Mouse (Mus musculus) brain, embryonic 14.5 days (tissue): Measurements from ENCODE around the gene Mrto4. TPM values are rescaled to one million over a fixed set of nuclear protein-coding genes. Genes with fewer than 3 reads are reported as not detected.

ENCODE experiments used
- DNase-seq: peaks from one replicate; pipeline ENCODE4 v3.0.0-alpha.2; 2011; ENCODE audit warnings: low read depth
- CTCF ChIP-seq: fragments of 200-500 bp; IDR thresholded peaks from 2 replicates; pipeline ENCODE4 v1.5.1; 2012; ENCODE audit warnings: inconsistent platforms, mild to moderate bottlenecking, moderate library complexity, borderline replicate concordance; ENCODE audit not compliant: insufficient read depth, insufficient read length; ENCODE audit errors: extremely low read depth
- POLR2A ChIP-seq: fragments of 200-500 bp; IDR thresholded peaks from 2 replicates; pipeline ENCODE4 v1.6.1; 2012; ENCODE audit warnings: mild to moderate bottlenecking, inconsistent platforms, borderline replicate concordance; ENCODE audit not compliant: poor library complexity, insufficient read depth, insufficient read length, severe bottlenecking; ENCODE audit errors: extremely low read depth
- polyA plus RNA-seq: library from polyadenylated mRNA; depleted of rRNA; stranded (reverse); fragments of >200 nt; gene quantifications from 2 replicates; pipeline ENCODE4 v1.2.3, GENCODE M21; 2012

Gene Mrto4
- polyA plus RNA-seq, 1 experiment: 56.6 TPM

DNA sequence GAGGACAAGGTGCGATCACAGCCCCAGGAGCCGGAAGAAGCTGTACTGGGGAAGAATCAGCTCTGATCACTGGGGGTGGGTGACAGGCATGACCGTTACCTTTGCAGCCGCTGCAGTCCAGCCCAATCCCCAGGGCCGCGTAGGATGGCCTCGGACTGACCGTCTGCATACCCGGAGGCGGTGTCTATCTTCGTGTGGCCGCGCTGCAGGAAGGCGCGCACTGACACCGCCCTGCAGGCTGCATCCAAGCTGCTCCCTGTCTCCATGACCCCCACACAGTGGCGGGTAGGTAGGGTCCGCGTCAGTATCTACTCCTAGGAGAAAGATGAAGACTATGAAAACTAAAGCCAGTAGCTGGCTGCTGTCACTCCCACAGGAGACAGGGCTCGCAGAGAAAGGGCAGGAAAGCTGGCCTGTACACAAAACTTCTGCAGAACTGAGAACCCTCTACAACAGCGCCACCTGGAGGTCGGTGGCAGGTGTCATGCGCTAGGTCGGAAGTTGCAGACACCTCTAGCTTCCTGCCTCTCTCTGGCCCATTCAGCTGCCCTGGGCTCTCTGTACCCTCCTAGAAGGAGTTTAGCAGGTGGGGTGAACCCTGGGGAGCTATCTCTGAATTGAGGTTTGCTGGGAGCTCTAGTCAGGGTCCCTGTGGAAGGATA, 15.4 kb downstream of the Mrto4 start:
- DNase-seq: peak; percentile 70
- TF ChIP-seq CTCF: peak; percentile 75
- no peak for TF ChIP-seq POLR2A

DNA sequence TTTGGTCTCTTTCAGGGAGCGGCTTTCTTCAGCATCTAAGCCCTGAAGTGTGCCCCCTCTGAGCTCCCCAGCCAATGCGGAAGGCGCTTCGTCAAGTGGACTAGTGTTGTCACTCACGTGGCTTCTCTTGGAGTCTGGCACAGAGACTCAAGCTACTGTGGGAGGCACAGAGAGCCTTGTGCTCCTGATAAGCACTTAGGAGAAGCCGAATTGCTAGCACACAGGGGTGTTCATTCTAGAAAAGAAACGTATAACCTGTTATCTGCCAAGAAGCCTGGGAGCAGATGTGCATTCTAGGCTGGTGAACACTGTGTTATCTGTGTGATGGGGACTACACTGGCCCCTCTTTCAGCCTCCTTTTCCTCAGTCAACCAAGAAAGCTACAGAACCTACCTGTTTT, 16.9 kb downstream of the Mrto4 start:
- DNase-seq: no peak
- TF ChIP-seq CTCF: no peak

DNA sequence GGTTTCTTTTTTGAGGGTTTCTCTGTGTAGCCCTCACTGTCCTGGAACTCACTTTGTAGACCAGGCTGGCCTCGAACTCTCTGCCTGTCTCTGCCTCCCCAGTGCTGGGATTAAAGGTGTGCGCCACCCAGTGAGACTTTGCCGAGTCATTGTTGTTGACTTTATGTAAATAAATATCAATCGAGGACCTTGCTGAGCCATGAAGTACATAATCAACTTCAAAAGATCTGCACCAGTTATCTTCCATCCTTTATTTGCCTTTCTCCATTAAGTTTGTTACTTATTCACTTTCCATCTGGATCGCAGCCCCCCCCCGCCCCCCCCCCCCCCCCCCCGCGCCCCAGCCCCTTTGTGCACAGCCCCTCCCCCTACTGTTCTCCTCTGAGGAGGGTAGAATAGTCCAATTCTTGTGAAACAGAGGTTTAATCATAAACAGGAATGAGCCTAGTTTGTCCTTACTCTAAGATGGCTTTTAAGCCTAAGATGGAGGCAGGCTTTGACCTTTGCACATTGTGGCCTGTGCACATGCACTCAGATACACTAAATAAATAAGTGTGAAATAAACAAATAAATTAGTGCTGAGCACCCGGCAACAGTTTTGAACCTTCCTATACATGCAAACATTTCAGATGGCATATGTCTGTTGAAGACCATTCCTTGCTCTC, 17.6 kb downstream of the Mrto4 start:
- DNase-seq: no peak

DNA sequence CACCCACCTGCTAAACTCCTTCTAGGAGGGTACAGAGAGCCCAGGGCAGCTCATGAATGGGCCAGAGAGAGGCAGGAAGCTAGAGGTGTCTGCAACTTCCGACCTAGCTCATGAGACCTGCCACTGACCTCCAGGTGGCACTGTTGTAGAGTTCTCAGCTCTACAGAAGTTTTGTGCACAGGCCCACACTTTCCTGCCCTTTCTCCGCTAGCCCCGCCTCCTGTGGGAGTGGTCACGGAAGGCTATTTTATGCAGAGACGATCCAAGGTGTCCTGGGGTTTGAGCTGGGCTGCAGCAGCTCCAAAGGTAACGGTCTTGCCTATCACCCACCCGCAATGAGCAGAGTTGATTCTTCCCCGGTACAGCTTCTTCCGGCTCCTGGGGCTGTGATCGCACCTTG, 21.8 kb downstream of the Mrto4 start:
- peak; percentile 66 for DNase-seq
- no peak for TF ChIP-seq POLR2A
- TF ChIP-seq CTCF: peak; percentile 53; the same call in 1 of the 2 replicates

More for the DNA sequence above, 17.6 kb downstream of the Mrto4 start:
- TF ChIP-seq CTCF (no peak), POLR2A (no peak)

DNA sequence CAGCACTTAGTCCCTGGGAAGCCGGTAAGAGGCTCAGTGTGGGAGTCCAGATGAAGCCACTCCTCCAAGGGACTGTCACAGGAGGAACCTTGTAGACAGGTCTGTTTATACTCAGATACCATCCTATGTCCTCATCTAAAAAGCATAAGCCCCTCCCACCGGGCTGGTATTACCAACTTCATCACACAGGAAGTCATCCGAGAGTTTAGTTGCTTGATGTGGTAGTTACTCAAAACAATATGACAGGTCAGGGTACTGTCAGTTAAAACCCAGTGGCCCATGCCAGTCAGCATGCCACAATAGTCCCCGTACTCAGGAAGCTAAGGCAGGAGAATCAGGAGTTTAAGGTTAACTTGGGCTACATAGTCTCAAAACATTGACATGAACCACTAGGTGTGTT, 32.6 kb downstream of the Mrto4 start:
- TF ChIP-seq CTCF (no peak), POLR2A (no peak)

DNA sequence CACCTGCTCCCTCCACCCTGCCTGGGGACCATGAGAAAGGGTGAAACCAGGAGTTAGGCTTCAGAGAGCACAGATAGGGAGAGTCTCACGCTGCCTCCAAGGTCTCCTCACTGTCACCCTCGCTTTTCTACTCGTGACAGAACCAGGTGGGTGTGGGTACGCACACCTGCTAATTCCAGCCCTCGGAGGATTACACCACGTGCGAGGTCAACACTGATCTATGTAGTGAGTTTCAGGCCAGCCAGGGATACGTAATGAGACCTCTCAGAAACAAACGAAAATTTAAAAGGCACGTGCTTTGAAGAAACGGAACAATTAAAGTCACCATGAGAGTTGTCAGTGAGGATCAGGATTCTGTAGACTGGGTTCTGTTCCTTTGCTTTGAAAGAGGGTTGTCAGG, 33.9 kb downstream of the Mrto4 start:
- TF ChIP-seq POLR2A: no peak
- no peak for TF ChIP-seq CTCF
- DNase-seq: no peak

More for the DNA sequence above, 32.6 kb downstream of the Mrto4 start:
- no peak for DNase-seq

DNA sequence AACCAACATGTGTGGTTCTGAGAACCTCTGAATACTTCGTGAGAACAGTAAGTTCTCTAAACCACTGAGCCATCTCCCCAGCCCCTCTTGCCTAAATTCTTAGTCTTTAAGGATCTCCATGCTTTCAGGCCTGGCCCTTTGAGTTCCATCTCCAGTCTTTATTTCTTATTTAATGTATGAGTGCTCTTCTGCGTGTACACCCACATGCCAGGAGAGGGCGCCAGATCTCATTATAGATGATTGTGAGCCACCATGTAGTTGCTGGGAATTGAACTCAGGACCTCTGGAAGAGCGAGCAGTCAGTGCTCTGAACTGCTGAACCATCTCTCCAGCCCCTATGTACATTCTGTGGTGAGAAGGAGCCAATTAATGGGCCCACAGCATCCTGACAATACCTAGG, 39.7 kb downstream of the Mrto4 start:
- peak; percentile 22; the same call in 1 of the 2 replicates for TF ChIP-seq CTCF
- TF ChIP-seq POLR2A: no peak
- DNase-seq: no peak

DNA sequence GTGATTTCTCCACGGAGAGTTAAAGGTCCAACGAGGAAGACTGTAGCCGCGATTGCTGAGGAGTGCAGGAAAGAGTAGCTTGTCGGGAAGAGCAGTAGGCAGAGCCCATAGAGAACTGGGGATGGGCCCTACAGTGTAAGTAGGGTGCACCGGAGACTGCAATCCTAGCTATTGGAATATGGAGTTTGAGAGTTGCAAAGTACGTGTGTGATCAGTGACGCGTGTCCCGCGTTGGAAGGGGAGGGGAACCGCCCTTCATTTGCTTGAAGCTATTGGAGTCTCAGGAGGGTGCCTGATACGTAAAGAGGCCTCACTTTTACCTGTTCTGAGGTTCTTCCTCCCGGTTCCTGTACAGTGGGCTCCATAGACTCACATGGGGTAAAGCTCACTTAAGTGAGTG, 40.7 kb downstream of the Mrto4 start:
- TF ChIP-seq CTCF (no peak), POLR2A (no peak)
- DNase-seq: no peak

DNA sequence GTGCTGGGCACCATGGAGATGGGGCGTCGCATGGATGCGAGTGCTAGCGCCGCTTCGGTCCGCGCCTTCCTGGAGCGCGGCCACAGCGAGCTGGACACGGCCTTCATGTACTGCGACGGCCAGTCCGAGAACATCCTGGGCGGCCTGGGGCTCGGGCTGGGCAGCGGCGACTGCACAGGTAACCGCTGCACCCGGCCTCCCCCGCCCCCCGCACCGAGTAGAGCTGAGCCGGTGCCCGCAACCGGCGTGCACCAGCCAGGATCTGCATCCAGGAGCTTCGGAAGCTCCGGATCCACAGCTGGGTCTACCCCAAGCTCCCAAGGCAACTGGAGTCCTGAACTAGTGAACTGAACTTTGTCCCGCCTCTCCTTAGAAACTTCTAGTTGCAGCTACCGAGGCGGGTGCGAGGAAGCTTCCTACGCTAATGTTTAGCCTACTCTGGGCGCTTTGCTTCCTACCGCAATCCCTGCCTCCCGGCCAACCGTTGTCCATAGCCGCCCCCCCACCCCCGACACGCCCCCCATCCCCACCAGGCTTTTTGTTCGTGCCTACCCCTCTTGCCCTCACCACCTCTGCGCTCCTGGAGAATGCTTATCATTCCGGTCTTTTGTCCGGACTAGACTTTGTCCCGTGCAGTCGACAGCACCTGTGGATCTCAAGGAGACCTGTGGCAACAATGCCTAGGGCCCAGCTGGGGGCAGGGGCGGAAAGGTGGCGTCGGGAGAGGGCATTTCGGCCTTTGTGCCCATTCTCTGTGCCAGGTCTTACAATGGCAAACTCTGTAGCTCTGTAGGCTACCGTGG, 41.3 kb downstream of the Mrto4 start:
- TF ChIP-seq CTCF: no peak
- no peak for TF ChIP-seq POLR2A
- DNase-seq: no peak

DNA sequence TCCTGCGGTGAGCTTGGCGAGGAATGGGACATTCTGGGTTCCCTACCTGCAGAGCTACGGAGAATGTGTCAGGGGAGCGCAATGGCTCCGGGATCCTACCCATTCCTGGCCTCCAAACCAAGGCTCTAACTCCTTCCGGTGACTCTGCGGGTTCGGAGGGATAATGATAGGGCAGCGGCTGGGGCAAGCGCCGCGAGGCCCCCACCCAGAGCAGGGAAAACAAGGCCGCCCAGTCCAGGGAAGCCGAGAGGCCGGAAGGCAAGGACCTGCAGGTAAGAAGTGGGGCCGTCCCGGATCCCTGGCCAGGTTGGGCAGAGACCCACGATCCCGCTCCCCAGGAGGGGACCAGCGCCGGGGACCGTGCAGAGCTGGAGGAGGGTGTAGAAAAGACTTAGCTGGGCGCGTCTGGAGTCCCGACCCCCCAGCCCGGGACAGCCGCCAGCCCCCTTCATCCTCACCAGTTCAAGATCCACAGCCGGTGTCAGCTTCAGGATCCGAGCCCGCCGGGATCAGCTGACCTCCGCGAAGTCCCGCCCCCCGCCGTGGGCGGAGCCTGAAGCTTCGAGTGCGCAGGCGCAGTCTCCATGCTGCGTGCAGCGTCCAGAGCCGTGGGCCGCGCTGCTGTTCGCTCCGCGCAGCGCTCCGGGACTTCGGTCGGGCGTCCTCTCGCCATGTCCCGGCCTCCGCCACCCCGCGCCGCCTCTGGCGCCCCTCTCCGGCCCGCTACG, 42.0 kb downstream of the Mrto4 start, which contains the start of the genes Pqlc2 and Akr7a5:
Gene Pqlc2, minus strand, starts transcription at position 538 of the 728 bp plus-strand sequence.
Gene Akr7a5, plus strand, starts transcription at position 574 of the 728 bp plus-strand sequence.
- no peak for TF ChIP-seq CTCF
- peak; percentile 99 for TF ChIP-seq POLR2A
- peak; percentile 97 for DNase-seq

DNA sequence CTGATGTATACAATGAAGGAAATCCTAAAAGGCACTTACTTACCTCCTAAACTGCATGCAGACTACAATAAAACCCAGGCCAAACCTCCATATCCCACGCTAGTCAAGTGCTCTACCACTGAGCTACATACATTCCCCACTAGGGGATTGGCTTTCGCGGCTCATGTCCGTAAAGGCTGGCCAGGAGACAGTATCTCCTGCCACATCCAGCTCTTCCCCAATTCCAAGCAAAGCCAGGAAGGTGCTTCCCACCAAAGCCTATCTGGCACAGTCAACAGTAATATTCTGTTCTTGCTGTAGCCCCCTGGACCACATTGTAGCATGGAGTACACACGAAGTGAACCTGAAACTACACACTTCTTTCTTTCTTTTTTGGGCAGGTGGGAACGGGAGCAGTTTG, 42.7 kb downstream of the Mrto4 start:
- TF ChIP-seq CTCF (peak; percentile 23; the same call in 1 of the 2 replicates), POLR2A (no peak)
- no peak for DNase-seq
